Mouse (Mus musculus) heart, adult 2 months (tissue): ENCODE data around the gene Bpifa6.

Source experiments
- CTCF ChIP-seq: fragments of 200-600 bp; IDR thresholded peaks from 2 replicates; pipeline ENCODE4 v1.8.1; 2022; ENCODE audit warnings: antibody characterized with exemption, mild to moderate bottlenecking, moderate library complexity
- EP300 ChIP-seq: fragments of 200-500 bp; IDR thresholded peaks from 2 replicates; pipeline ENCODE4 v1.6.1; 2011; ENCODE audit warnings: low read depth, low read length, control low read depth; ENCODE audit not compliant: insufficient read depth

DNA sequence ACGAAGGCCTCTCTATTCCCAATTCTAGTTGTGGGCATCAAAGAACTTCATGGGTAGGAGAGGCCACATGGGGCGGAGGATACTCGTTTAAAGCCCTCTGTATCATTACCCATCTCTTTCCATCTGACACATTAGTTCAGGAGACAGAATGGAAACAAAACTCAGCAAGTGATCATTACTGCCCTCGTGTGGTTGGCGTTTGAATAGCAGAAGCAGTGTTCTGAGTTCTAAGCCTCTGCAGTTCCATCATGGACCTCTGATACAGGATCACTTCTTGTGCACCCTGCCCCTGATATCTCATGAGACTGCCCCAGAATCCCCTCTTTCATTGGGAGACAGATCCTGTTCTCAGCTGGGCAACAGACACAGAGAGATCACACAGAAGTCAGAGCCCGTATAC lies 21.8 kb upstream of the Bpifa6 start:
- TF ChIP-seq EP300 (no peak), CTCF (peak; percentile 87)
